Mouse (Mus musculus): ENCODE data around the gene Gm9376. TPM values are rescaled to one million over a fixed set of nuclear protein-coding genes. Genes with fewer than 3 reads are reported as not detected.
A peak's percentile ranks its signal among the peaks of the same experiment; 100 is the strongest.

Gm9376 gene
- not detected for total RNA-seq (2021)

GRCm38 (mm10) chr14:118266660-118267059 lies at the start of gene Gm9376:
Gm9376 (plus strand) TSS chr14:118266960.
- DNase-seq, result no peak

- DNase-seq, result no peak
These were observed 45.9 kb upstream of the Gm9376 start for GRCm38 (mm10) chr14:118220885-118221284.

DNA sequence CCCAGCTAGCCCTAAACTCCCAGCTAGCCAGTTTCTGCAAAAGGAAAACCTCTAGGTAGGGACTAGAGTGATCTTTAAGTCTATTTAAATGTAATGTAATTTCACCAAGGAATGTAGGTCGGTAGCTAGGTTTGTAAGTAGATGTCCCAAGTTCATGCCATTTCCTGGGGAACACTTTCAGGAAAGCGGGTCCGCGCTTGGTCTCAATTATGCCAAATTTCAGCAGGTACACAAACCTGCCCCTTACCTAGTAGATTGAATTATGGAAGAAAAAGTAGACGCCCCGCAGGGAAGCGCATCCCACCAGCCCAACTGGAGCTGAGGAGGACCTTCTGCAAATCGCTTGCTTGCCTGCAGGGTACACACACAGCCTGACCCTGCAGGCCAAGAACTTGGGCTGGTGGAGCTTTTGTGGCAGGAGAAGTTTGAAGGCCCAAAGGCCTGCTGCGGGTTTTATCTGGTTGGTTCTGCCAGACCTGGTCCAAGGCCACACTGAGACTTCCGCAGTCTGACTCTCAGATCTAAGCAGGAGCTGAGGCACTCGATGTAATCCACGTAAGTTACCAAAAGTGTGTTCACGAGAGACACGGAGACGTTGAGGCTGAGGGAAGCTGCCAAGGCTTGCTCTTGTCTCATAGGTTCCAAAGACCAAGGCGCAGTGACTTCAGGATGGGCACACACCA lies 41.6 kb upstream of the Gm9376 start:
- no peak for DNase-seq

DNA sequence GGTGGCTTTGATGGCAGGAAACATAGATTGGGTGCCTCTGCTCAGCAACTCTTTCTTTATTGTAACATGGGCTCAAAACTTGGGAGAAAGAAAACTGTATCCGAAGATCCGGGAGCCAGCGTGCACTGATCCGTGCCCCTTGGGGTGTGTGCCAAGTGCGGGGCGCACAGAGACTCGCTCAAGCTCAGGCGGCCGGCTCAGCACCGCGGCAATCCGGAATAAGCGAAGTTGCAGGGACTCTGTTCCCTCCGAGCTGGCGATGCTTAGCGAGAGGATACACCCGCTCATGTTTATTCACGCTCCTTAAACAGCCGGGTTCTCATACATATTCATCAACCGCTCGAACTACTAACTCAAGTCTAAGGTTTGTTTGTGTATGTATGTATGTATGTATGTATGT lies 40.8 kb upstream of the Gm9376 start:
- no peak for DNase-seq

GRCm38 (mm10) chr14:118226471-118227155 lies 40.1 kb upstream of the Gm9376 start:
- DNase-seq, result no peak

- no peak for DNase-seq
These were observed 34.3 kb upstream of the Gm9376 start for GRCm38 (mm10) chr14:118232381-118232970.

GRCm38 (mm10) chr14:118233786-118234540 lies 32.8 kb upstream of the Gm9376 start:
- no peak for DNase-seq

DNA sequence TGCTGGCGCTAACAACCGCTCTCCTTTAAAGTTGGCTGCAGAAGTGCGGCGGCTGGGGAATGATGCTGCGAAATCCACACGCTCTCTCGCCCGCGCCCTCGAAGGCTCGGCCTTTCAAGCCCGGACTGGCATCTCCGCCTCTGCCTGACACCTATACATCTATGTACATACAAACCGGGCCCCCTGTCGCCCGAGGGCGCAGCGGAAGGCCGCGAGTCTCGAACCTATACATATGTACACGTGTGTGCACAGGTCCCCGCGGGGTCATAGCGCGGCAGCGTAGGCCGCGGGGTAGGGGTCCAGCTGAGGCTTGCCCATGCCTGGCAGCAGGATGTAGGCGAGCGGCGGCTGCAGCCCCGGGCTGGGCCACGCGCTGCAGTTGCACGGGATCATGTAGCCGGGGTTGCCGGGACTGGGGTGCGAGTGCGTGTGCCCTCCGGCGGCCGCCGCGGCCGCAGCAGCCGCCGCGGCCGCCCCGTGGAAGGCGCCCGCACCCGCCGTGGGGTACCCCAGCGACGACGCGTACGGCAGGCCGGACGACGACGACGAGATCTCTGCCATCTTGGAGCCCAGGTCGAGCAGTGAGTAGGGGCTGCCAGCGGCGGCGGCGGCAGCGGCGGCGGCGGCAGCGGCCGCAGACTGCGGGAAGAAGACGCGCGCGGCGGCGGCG lies 32.1 kb upstream of the Gm9376 start:
- DNase-seq, result peak in 1 of 2 experiments; percentile 17

DNA sequence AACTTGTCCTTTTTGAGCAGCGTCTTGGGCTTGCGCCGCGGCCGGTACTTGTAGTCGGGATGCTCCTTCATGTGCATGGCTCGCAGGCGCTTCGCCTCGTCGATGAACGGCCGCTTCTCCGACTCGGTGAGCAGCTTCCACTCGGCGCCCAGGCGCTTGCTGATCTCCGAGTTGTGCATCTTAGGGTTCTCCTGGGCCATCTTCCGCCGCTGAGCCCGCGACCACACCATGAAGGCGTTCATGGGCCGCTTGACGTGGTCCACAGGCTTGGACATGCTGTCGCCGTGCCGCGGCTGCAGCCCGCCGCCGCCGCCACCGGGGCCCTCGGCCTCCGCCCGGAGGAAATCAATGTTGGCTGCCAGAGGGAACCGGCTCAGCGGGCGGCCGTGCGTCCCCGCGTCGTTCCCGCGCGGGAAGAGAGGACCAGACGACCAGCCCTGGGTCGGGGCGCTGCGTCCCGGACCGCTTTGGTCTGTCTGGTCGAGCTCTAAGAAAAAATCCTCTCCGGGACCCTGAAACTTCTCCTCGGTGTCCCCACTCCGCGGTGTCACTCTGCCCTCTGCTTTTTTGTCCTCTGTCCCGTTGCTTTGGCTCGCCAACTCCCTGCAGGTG lies 31.3 kb upstream of the Gm9376 start:
- DNase-seq, result no peak

GRCm38 (mm10) chr14:118235973-118236885 lies 30.5 kb upstream of the Gm9376 start:
- DNase-seq, result peak; percentile 28 to 37

DNA sequence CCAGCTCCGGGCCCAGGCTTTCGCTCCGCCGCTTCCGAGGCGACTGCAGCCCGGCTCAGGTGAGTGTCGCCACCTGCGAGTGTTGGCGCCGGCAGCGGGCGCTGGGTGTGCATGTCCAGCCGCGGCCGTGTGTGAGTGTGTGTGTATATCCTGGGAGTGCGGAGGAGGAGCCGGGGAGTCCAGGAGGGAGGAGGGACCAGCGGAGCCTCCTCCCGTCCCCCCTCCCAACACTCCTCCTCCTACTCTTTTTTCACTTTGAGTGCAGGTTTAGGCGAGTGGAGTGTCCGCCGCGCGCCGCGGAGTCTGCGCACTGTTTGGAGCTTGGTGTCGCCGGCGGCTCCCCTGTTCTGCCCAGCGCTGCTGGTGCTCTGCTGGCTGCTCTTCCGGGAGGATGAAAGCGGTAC lies 29.9 kb upstream of the Gm9376 start, which contains the start of gene Sox21:
TSS of gene Sox21 (minus strand) at position 145 of the 404 bp plus-strand sequence.
- DNase-seq, result peak; percentile 51 to 67

- DNase-seq, result no peak
These were observed 29.0 kb upstream of the Gm9376 start for GRCm38 (mm10) chr14:118237786-118238185.

DNA sequence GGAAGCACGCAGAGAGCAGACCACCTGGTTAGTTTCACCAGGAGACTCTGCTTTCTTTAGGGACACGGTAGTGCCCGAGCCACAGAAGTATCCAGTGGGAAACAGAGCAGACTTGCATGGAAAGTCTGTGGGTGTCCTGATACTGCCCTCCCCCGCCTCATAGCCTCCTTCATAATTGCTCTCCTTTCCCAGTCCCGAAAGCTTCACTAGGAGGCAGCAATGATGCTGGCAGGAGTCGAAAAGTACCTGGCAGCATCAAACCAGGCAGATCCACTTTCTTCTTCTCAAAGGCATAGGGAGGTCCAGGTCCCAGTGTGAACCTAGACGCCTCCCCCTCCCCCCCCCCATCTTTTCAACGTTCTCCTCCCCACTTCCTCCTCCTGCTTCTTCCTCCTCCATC lies 27.4 kb upstream of the Gm9376 start:
- DNase-seq, result no peak

DNA sequence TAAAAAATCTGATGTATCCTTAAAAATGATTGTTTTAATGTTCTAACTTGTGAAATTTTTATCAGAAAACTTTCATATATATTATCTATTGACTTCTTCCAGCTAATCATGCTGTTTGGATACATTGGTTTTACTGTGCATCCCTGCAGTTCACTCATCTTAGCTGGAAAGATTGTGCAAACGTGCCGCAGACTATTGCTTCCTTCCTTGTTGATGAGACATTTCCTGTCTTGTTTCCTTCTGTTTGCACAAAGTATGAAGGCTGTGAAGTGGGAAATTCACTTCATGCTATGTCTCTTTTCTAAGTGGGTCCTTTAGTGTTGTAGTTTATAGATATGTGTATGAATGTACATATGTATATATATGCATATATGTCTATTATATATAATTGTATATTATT lies 25.3 kb upstream of the Gm9376 start:
- no peak for DNase-seq

DNA sequence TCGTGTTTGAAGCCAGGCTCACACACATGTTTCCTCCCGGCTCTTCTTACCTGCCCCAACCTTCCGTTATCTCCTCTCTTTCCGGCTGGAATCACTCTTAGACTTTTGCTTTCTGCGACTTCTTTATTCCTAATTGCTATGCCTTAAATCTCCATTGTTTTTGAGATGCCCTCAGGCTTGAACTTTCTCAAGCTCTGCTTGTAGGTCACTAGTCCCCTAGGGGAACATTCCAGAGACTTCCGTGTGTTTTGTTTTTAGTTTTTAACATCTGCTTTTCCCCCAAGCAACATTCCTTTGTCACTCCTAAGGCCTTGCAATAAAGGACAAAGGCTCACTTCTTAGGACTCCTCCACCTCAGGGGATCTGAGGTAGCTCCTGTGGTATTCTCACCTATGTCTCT lies 13.4 kb upstream of the Gm9376 start:
- no peak for DNase-seq

DNA sequence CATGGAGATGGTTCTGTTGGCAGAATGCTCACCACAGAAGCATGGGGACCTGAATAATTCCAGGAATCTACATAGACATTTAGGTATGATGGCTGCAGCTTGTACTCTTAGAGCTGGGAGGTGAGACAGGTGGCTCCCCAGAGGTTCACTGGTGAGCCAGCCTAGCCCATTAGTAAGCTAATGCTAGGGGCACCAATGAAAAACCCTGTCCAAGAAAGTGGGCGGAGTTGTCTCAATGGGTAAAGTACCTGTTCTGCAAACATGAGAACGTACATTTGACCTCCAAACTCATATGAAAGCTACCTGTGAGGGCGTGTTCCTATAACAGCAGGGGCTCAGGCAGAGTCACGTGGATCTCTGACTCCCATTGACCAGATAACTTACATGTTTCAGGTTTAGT lies 2.1 kb downstream of the Gm9376 start:
- no peak for DNase-seq

DNA sequence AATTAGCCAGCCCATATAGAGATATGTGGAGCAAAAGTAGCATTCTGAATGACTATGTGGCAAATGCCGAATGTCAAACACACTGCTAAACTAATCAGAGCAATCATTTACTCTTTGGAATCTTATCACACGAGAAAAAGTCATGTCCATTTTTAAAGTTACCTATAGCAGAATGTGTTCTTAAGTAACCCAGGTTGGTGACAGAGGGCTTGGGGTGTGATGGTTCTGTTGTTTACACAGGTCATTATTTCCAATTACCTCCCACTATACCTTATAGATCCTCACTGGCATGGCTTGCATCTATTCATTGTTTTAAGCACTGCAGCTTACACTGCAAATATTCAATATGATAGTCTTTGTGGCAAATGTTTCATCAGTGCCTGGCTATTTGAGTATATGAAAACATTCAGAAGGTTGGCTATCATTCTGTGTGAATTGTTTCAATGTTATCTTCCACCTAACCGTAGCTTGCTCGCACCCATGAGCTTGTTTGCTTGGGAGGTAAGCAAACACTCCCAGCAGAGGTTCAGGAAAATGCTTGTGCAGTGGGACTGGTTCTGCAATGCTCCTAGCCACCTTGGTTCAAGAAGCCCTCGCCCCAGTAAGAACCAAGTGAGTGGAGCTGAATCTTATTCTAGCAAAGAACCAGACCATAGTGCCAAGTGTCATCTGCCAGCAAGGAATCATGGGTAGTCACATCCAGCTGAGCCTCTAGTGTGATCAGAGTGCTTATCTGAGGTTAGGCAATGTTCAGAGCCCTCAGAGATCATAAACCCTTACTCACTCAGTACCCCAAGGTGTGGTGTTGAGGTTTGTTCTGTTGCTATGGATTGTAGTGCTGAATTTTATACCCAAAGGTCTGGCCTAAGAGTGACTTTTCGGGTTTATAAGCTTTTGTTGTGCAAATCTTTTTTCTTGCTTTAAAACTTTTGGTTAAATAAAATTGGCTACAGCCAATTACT lies 6.1 kb downstream of the Gm9376 start:
- DNase-seq, result no peak

DNA sequence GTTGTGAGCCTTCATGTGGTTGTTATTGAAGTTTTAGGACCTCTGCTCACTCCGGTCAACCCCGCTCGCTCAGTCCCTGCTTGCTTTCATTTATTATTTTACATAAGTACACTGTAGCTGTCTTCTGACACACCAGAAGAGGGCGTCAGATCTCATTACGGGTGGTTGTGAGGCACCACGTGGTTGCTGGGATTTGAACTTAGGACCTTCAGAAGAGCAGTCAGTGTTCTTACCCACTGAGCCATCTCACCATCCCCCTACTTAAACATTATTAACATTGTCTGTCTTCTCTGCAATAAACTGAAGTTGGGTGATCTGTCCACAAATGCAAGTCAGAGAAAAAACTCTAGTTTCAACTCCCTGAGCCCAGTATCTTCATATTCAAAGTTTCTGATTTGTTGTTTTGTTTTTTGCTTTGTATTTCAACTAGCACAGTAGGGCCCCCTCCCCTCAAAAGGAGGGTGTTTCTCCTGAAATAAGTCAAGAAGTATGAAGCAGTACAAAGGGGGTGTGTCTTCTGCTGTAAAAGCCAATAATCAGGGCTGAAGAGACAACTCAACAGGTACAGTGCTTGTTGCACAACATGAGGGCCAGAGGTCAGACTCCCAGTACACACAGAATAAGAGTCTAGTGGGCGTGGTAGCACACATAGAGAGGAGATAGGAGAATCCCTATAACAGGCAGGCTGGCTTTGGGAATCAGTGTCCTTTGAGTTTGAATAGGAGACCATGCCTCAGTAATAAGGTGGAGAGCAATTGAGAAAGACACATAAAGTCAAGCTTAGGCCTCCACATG lies 11.1 kb downstream of the Gm9376 start:
- no peak for DNase-seq

- no peak for DNase-seq
These were observed 15.5 kb downstream of the Gm9376 start for GRCm38 (mm10) chr14:118282272-118282671.

All from layer of hippocampus, postnatal 36 days (tissue).